Mouse (Mus musculus) adrenal gland, adult 18-20 months (tissue): ENCODE results near the gene Pdcl3. TPM values are rescaled to one million over a fixed set of nuclear protein-coding genes. Genes with fewer than 3 reads are reported as not detected.

Experiments
- DNase-seq, 2 experiments: peaks; one replicate each; pipeline ENCODE4 v3.0.0; 2021 to 2022; ENCODE audit warnings: low spot score in 2 of 2
- long read RNA-seq, 2 experiments: library from polyadenylated mRNA; stranded (forward); transcript quantifications; one replicate each; pipeline ENCODE4 v2.0.0; 2021
- total RNA-seq, 2 experiments: library from RNA; stranded (reverse); gene quantifications; 1 replicate in 1 of 2; 2 replicates in 1 of 2; pipeline ENCODE4 v1.2.3; 2021

The Pdcl3 gene
- 10 to 100 TPM; 77.9 to 91.3 TPM for total RNA-seq
- long read RNA-seq, experiment 1, transcript Pdcl3-201 (6 exons, 3,914 nt): major isoform, 40 of 44 reads
- long read RNA-seq, experiment 1, partial matches to known transcripts: 0 of 44 reads
- long read RNA-seq, experiment 1, other reads (novel, unspliced or antisense): 4 of 44 reads
- long read RNA-seq, experiment 2, transcript Pdcl3-201 (6 exons, 3,914 nt): major isoform, 71 of 82 reads
- long read RNA-seq, experiment 2, partial matches to known transcripts: 4 of 82 reads
- long read RNA-seq, experiment 2, other reads (novel, unspliced or antisense): 7 of 82 reads

- DNase-seq: no peak
These were observed at the start of gene Pdcl3 for GRCm38 (mm10) chr1:38985308-38985707. TSS of gene Pdcl3 (plus strand) at chr1:38985608.

- DNase-seq: peak; percentile 5 to 39
These were observed 48.6 kb upstream of the Pdcl3 start for GRCm38 (mm10) chr1:38936780-38937179.

DNA sequence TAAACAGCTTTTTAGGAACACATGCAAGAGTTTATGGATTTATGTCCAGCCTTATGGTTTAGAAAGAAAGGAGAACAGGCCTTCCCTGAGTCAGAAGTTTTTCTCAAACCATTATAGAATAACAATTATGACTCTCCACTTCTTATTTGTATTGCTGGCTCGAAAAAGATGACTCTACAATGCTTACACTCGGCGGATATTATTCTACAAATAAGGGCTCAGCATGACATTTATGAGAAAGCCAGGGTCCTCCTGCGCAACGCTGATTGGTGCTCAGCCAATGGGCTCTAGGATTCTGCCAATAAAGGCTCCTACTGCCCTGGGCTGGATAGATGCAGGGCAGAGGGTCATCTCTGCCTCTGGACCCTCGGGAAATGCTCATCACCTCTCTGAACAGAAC, 46.6 kb upstream of the Pdcl3 start, which contains the start of gene Nms:
TSS of gene Nms (plus strand) at position 301 of the 400 bp plus-strand sequence.
- DNase-seq: no peak

DNA sequence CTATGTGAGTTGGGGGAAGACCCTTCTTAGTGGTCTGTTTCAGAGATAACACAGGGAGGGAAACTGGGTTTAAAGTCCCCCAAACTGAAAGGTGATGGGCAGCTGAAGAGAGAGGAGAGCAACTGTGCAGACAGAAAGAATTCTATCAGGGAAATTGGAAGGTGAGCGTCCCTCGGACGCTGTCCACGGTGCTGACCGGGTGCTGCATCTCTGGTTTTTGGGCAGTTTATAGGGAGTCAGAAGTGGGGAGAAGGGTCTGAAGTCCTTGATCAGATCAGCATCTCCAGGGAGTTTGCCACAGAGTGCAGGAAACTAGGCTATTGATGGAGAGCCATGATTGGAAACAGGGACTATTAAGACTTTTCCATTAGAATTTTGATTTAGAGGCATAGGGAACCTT, 45.8 kb upstream of the Pdcl3 start:
- peak; percentile 6 to 30 for DNase-seq

GRCm38 (mm10) chr1:38956457-38956856, 29.0 kb upstream of the Pdcl3 start:
- no peak for DNase-seq

DNA sequence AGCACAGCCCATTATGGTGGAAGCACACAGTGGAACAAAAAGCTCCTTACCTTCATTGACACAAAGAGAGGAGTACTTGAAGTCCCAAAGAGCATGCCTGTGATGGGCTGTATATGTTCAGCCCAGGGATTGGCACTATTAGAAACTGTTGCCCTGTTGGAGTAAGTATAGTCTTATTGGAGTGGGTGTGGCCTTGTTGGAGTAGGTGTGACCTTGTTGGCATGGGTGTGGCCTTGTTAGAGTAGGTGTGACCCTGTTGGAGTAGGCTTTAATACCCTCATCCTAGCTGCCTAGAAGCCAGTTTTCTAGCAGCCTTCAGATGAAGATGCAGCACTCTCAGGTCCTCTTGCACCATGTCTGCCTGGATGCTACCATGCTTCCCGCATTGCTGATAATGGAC, 16.3 kb upstream of the Pdcl3 start:
- no peak for DNase-seq

GRCm38 (mm10) chr1:38971712-38972111, 13.7 kb upstream of the Pdcl3 start:
- no peak for DNase-seq

- peak; percentile 27 to 54 for DNase-seq
These were observed 12.3 kb upstream of the Pdcl3 start for GRCm38 (mm10) chr1:38972986-38973592.

DNA sequence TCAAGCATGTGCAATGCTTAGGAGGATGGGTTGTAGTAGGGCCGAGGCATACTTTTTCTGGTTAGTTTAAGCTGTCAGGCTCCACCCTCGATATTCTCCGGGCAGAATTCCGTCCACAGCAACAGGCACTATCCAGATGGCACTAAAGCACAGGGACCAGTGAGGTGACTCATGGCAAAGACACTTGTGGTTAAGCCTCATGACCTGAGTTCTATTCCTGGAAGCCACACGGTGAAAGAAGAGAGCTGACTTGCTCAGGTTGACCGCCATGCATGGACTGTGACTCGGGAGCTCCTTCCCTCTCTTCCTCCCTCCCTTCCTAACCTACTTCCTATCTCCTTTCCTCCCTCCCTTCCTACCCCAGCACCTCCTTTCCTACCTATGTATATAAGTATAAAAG, 5.5 kb upstream of the Pdcl3 start:
- no peak for DNase-seq

DNA sequence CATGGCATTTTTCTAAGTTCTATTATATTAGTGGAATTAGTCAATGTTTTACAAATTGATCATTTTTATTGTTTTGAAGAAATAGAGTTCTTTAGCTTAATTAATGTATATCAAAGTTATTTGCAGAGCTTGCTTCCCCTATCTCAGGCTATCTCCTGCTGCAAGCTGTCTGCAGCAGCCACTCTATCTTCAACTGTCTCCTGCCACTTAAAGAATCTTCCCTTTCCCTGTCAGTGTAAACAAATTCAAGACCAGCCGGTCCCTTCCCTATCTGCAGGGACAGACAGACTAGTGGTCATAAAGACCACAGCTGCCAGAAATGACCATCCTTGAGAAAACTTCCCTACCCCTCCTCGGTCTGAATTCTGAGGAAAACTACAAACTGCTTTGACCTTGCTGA, 1.5 kb upstream of the Pdcl3 start:
- DNase-seq: no peak

DNA sequence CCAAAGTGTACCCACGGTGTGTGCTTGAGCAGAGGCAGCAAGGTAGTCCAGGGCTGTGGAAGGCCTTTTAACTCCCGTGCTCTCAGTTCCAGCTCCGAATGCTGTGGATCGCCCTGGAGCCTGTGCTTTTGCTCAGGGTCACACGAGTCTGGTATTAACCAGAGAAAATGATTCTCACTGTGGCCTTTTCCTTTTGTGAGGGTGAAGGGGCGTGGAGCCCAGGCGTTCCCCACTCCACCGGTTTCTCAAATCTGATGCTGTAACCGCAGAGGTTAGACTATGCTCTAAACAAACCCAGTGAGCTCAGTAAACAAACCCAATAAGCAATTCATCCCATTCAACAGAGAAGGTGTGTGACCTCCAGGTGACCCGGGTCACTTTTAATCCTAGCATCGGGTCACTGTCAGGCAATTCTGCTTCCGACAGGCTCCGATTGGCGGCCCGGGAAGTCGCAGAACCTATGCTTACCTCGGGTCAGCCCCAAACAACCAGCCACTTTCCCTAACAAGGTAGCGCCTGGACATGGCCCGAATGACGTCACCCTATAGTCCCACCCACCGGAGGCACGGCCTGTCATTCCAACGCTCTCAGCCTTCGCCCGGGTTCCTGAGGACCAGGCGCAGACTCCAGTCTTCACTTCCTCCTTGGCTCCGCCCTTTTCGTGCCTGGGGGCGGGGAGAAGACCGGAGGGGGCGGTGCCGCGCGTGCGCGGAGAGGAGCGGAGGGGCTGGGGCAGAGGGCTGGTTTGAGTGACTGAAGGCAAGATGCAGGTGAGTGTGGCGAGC, 1.9 kb downstream of the Pdcl3 start:
- peak; percentile 98 to 99 for DNase-seq

DNA sequence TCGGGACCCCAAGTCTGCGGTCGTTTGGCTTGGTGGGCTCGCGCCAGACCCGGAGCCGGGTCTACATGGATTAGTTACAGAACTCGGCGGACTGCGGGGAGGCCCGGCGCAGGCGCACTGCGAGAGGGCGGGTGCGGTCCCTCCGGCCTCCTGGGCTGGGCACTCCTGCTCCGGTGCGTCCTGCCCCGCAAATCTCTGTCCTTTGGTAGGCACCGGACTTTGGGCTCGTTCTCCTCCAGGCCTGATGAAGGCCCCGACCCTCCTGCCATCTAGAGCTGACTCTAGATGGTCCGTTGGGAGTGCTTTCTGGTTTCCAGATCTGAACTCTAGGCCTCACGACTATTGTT, 2.4 kb downstream of the Pdcl3 start:
- no peak for DNase-seq

DNA sequence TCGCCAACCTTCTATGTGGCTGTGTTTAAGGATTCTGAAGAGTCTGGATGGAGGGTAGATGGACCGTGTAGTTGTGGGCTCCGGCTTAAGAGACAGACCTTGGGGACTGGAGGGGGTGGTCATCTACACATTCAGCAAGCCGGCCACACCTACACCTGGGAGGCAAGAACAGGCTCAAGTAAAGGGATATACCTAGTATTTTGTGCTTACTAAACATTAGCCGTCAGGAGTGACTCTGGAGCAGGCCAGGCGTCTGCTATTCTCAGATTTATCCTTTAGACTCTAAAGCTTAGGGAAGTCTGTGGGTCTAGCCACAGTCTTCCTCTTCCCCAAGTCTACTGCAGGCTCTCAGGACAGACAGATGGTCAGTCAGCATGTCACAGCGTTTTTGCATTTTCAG, 2.9 kb downstream of the Pdcl3 start:
- DNase-seq: no peak

GRCm38 (mm10) chr1:38992365-38992764, 7.0 kb downstream of the Pdcl3 start:
- DNase-seq: no peak

- peak; percentile 68 to 73 for DNase-seq
These were observed 15.7 kb downstream of the Pdcl3 start for GRCm38 (mm10) chr1:39001106-39001505.

- no peak for DNase-seq
These were observed 20.4 kb downstream of the Pdcl3 start for GRCm38 (mm10) chr1:39005751-39006354.

GRCm38 (mm10) chr1:39006830-39007829, 21.7 kb downstream of the Pdcl3 start:
- peak in 1 of 2 experiments; percentile 15 for DNase-seq

DNA sequence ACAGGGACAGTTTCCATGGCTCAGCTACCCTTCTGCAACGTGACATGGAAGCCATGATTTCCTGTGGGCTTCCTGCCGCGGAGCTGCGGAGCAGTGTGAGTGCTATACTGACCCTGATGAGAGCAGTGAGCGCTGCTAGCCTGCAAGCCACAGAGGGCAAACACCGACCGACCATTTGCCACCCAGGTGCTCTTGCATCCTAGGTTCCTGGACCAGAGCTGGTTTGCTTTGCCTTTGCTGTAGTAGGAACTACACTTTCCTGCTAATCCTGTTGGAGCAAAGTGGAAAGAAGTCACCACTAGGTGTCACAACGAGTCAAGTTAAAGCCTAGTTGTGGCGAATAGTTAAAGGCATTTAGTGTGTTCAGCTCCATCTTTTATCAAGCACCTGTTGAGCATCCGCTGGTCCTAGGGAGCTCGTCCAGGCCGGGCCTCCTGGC, 25.2 kb downstream of the Pdcl3 start:
- DNase-seq: peak; percentile 38 to 50

DNA sequence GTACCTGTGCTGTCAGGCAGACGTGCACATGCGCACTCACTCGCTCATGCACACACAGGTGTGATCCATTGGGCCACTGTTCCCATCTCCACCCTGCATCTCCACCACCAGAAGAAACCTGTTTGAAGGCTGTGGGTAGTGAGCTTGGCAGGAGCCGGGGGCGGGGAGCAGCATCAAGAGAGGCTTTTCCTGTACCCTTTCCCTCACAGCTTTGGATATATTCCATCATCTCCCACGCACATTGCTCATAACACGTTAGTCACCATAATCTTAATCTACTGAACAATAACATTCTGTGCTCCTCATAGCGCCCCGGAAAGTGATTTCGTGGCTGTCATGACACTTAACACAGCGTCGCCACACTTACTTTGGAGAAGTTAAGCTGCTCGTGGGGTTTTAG, 27.2 kb downstream of the Pdcl3 start:
- no peak for DNase-seq

DNA sequence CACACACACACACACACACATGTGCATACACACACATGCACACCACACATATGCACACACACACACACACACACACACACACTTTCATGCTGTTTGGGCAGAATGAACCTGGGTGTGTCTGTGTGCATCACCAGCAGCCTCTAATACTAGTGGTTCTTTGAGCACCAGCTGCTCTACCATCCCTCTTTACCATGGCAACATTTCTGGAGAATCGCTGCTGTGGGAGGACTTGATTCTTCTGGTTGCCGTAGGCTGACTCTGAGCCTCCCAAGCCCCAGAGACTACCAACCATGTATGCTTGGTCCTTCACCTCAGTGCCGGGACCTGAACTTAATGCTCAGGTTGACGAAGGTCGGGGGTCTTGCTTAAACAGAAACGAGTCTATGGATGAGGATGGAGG, 28.4 kb downstream of the Pdcl3 start:
- DNase-seq: no peak
